Mouse (Mus musculus): ENCODE results near the gene Tex261. TPM values are rescaled to one million over a fixed set of nuclear protein-coding genes. Genes with fewer than 3 reads are reported as not detected.

The Tex261 gene
- polyA plus RNA-seq, 1 experiment = 90.5 TPM

DNA sequence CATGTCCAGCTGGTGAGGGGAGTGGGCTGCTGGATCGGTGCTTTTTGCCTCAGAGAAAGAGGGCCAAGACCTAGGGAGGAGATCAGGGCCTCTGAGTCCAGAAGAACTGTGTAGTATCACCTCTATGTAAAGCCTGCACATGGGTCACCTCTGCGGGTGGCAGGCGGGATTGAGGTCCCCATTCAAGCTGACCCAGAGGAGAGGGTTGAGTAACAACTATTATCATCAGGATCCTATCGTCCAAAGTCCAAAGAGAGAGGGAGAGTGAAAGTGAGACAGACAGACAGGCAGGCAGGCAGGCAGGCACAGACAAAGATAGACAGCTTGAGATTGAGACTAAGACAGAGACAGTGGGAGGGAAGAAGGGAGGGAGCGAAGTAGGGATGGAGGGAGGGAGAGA lies 32.4 kb downstream of the Tex261 start:
- 32% methylated on average over 5 of the region's 5 CpGs for WGBS
- no peak overlapping the region for H3K4me3 ChIP-seq (ENCODE audit: low read depth, low read length)
- H3K27me3 ChIP-seq (ENCODE audit: control insufficient read depth, insufficient read depth, low read length) = no peaks in the 10 kb centered on the region
- no peak for TF ChIP-seq CTCF (IDR thresholded peaks at IDR 0.05; ENCODE audit: extremely low read depth, insufficient read length, insufficient replicate concordance, low read depth, low read length)
- TF ChIP-seq POLR2A (IDR thresholded peaks at IDR 0.05; ENCODE audit: low read depth, low read length) = no peak
- H3K4me1 ChIP-seq (ENCODE audit: control insufficient read depth, insufficient read depth, insufficient read length, low read length) = peaks cover 4% of the 10 kb centered on the region; the same call in 1 of the 2 replicates
- no peaks in the 10 kb centered on the region for H3K36me3 ChIP-seq (ENCODE audit: control insufficient read depth, insufficient read depth, low read length)
- H3K27ac ChIP-seq (ENCODE audit: insufficient read depth, low read depth, low read length) = no peak overlapping the region

DNA sequence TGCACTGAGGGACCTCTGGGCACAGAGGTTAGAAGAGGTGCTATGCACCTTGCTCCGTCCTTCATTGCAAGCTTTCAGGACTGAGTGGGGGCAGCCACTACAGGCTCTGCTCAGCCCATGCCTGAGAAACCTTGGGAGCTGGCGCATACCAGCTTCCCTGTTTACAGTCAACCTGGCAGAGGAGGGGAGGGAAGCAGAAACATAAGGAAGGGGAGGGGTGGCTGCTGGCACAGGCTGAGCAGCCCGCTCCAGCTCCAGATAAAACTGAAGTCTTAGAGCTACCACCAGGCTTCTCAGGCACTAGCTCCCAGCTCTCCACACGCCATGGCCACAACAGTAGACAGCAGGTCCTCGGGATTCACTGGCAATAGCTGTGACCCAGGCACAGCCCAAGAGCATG lies 32.9 kb downstream of the Tex261 start, which contains the start of gene Atp6v1b1:
Gene Atp6v1b1, plus strand, starts transcription at position 230 of the 400 bp plus-strand sequence.
- TF ChIP-seq CTCF (IDR thresholded peaks at IDR 0.05; ENCODE audit: extremely low read depth, insufficient read length, insufficient replicate concordance, low read depth, low read length) = no peak
- TF ChIP-seq POLR2A (IDR thresholded peaks at IDR 0.05; ENCODE audit: low read depth, low read length) = no peak
- H3K36me3 ChIP-seq (ENCODE audit: control insufficient read depth, insufficient read depth, low read length) = no peaks in the 10 kb centered on the region
- H3K27ac ChIP-seq (ENCODE audit: insufficient read depth, low read depth, low read length) = no peak within 1 kb of the TSS
- 39% methylated on average over 5 of the region's 5 CpGs for WGBS
- H3K4me3 ChIP-seq (ENCODE audit: low read depth, low read length) = no peak within 1 kb of the TSS
- H3K4me1 ChIP-seq (ENCODE audit: control insufficient read depth, insufficient read depth, insufficient read length, low read length) = peaks cover 4% of the 10 kb centered on the region; the same call in 1 of the 2 replicates
- no peaks in the 10 kb centered on the region for H3K27me3 ChIP-seq (ENCODE audit: control insufficient read depth, insufficient read depth, low read length)

- TF ChIP-seq POLR2A (IDR thresholded peaks at IDR 0.05; ENCODE audit: low read depth, low read length) (no peak), CTCF (IDR thresholded peaks at IDR 0.05; ENCODE audit: extremely low read depth, insufficient read length, insufficient replicate concordance, low read depth, low read length) (no peak)
- Histone ChIP-seq H3K36me3 (ENCODE audit: control insufficient read depth, insufficient read depth, low read length) (no peaks in the 10 kb centered on the region), H3K4me1 (ENCODE audit: control insufficient read depth, insufficient read depth, insufficient read length, low read length) (peaks cover 4% of the 10 kb centered on the region; the same call in 1 of the 2 replicates), H3K27ac (ENCODE audit: insufficient read depth, low read depth, low read length) (no peak overlapping the region), H3K27me3 (ENCODE audit: control insufficient read depth, insufficient read depth, low read length) (no peaks in the 10 kb centered on the region), H3K4me3 (ENCODE audit: low read depth, low read length) (no peak overlapping the region)
- 34% methylated on average over 6 of the region's 6 CpGs for WGBS
Observed at GRCm38 (mm10) chr6:83738596-83738995, 37.0 kb downstream of the Tex261 start.

DNA sequence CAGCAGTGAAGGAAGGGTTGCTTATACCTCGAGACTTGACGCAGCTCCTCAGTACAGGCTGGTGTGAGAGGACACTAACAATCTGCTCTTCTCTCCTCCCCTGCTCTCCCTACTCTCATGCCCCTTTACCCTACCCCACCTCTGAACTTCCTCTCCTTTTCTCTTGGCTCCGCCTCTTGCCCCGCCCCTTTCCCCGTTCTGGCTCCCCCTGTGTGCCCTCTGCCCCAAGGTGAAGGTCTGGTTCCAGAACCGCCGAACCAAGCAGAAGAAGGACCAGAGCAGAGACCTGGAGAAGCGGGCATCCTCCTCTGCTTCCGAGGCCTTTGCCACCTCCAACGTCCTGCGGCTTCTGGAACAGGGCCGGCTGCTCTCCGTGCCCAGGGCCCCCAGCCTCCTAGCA lies 38.3 kb downstream of the Tex261 start:
- Histone ChIP-seq H3K4me3 (ENCODE audit: low read depth, low read length) (no peak overlapping the region), H3K36me3 (ENCODE audit: control insufficient read depth, insufficient read depth, low read length) (no peaks in the 10 kb centered on the region), H3K27me3 (ENCODE audit: control insufficient read depth, insufficient read depth, low read length) (no peaks in the 10 kb centered on the region), H3K27ac (ENCODE audit: insufficient read depth, low read depth, low read length) (no peak overlapping the region), H3K4me1 (ENCODE audit: control insufficient read depth, insufficient read depth, insufficient read length, low read length) (no peaks in the 10 kb centered on the region)
- no peak for TF ChIP-seq POLR2A (IDR thresholded peaks at IDR 0.05; ENCODE audit: low read depth, low read length)
- TF ChIP-seq CTCF (IDR thresholded peaks at IDR 0.05; ENCODE audit: extremely low read depth, insufficient read length, insufficient replicate concordance, low read depth, low read length) = no peak
- 36% methylated on average over 13 of the region's 13 CpGs for WGBS

DNA sequence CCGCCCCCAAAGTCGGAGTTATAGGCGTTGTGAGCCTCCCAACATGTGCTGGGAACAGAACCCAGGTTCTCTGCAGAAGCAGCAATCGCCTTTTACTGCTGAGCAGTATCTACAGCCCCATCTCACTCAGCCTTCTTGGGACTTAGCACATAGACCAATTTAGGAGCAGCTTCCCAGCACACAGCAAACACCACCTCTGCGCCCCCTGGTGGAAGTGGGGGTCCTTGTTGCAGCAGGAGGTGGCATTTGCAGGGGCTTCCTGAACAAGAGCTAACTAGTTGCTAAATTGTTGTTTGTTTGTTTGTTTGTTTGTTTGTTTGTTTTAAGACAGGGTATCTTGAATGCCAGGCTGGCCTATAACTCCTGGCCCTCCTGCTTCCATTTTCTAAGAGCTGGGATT lies 44.5 kb downstream of the Tex261 start:
- H3K4me3 ChIP-seq (ENCODE audit: low read depth, low read length) = no peak overlapping the region
- no peaks in the 10 kb centered on the region for H3K4me1 ChIP-seq (ENCODE audit: control insufficient read depth, insufficient read depth, insufficient read length, low read length)
- WGBS = 22% methylated on average over 5 of the region's 5 CpGs
- no peak overlapping the region for H3K27ac ChIP-seq (ENCODE audit: insufficient read depth, low read depth, low read length)
- TF ChIP-seq POLR2A (IDR thresholded peaks at IDR 0.05; ENCODE audit: low read depth, low read length) (no peak), CTCF (IDR thresholded peaks at IDR 0.05; ENCODE audit: extremely low read depth, insufficient read length, insufficient replicate concordance, low read depth, low read length) (peak; percentile 72; the same call in 1 of the 2 replicates)
- no peaks in the 10 kb centered on the region for H3K27me3 ChIP-seq (ENCODE audit: control insufficient read depth, insufficient read depth, low read length)
- H3K36me3 ChIP-seq (ENCODE audit: control insufficient read depth, insufficient read depth, low read length) = no peaks in the 10 kb centered on the region

DNA sequence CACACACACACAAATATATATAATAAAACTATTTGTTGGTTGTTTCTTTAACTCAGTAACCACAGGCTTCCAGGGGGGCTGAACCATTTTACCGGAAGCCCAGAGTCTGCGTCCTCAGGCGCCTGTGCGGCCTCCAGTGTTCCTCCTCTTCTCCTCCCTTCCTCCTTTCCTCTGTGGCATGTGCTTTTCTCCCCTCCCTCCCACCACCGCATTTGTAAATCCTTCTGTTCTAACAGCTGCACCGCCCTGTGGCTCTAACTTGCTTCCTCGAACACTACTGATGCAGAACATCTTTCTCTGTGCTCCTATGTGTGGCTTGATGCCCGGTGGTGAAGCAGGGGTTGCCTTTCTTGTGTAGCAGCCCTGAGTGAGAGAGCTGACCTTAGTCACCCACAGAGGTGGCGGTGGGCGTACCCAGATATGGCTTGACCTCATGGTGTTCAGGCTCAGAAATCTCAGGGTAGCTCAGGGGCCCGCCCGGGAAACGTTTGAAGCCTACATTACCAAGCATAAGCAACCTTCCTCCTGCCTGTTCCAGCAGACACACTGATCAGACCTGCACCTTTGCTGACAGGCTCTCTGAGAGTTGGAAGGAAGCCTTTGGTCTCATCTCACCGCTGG lies 46.2 kb downstream of the Tex261 start:
- no peaks in the 10 kb centered on the region for H3K4me1 ChIP-seq (ENCODE audit: control insufficient read depth, insufficient read depth, insufficient read length, low read length)
- H3K4me3 ChIP-seq (ENCODE audit: low read depth, low read length) = no peak overlapping the region
- no peak overlapping the region for H3K27ac ChIP-seq (ENCODE audit: insufficient read depth, low read depth, low read length)
- no peaks in the 10 kb centered on the region for H3K36me3 ChIP-seq (ENCODE audit: control insufficient read depth, insufficient read depth, low read length)
- H3K27me3 ChIP-seq (ENCODE audit: control insufficient read depth, insufficient read depth, low read length) = peaks cover 5% of the 10 kb centered on the region; the same call in 1 of the 2 replicates
- TF ChIP-seq POLR2A (IDR thresholded peaks at IDR 0.05; ENCODE audit: low read depth, low read length) (no peak), CTCF (IDR thresholded peaks at IDR 0.05; ENCODE audit: extremely low read depth, insufficient read length, insufficient replicate concordance, low read depth, low read length) (no peak)
- WGBS = 56% methylated on average over 14 of the region's 14 CpGs

DNA sequence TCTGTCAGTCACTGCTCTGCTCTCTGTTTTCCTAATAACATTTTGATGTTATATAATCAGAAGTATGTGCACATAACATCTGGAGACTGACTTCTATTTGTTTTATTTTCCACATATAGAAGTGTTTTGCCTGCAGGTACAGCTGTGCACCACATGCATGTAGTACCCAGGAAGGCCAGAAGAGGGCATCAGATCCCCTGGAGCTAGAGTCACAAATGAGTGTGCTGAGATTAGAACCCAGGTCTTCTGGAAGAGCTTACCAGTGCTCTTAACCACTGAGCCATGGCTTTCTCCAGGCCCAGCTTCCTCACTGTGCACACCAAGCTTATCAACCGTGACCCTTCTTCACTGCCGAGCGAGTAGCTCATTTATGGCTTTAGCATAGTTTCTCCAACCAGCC lies 47.1 kb downstream of the Tex261 start:
- Histone ChIP-seq H3K4me1 (ENCODE audit: control insufficient read depth, insufficient read depth, insufficient read length, low read length) (no peaks in the 10 kb centered on the region), H3K27me3 (ENCODE audit: control insufficient read depth, insufficient read depth, low read length) (peaks cover 5% of the 10 kb centered on the region; the same call in 1 of the 2 replicates), H3K27ac (ENCODE audit: insufficient read depth, low read depth, low read length) (no peak overlapping the region), H3K4me3 (ENCODE audit: low read depth, low read length) (no peak overlapping the region), H3K36me3 (ENCODE audit: control insufficient read depth, insufficient read depth, low read length) (no peaks in the 10 kb centered on the region)
- no peak for TF ChIP-seq POLR2A (IDR thresholded peaks at IDR 0.05; ENCODE audit: low read depth, low read length)
- TF ChIP-seq CTCF (IDR thresholded peaks at IDR 0.05; ENCODE audit: extremely low read depth, insufficient read length, insufficient replicate concordance, low read depth, low read length) = peak; percentile 58; the same call in 1 of the 2 replicates
- 77% methylated on average over 3 of the region's 3 CpGs for WGBS

Measured in small intestine, adult 2 months (tissue).